Mouse (Mus musculus) E14TG2a.4 (cell line): Measurements from ENCODE around the gene Prtg.

Experiments
- CTCF ChIP-seq: conservative IDR thresholded peaks from 2 replicates; pipeline ENCODE4 v1.5.1; 2014; ENCODE audit warnings: low read length
- NANOG ChIP-seq: IDR thresholded peaks from 2 replicates; pipeline ENCODE4 v1.6.1; 2014; ENCODE audit warnings: borderline replicate concordance, low read length, mixed read lengths
- POU5F1 ChIP-seq: IDR thresholded peaks from 2 replicates; pipeline ENCODE4 v1.6.1; 2014; ENCODE audit warnings: low read length, borderline replicate concordance

DNA sequence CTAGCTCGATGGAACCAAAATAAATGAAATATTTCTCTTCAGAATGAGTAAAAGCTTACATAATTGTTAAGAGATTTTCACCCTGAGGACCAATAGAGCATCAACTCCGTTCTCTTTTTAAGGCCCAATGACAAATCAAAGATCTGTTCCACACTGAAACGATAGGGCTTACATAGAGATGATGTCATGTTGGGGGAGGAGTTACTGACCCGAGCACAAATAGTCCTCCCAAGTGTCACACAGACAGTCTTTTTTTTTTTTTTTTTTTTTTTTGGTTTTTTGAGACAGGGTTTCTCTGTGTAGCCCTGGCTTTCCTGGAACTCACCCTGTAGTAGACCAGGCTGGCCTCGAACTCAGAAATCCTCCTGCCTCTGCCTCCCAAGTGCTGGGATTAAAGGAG lies 45.3 kb downstream of the Prtg start:
- TF ChIP-seq CTCF = no peak
- TF ChIP-seq POU5F1 = no peak
- TF ChIP-seq NANOG = no peak
